Mouse (Mus musculus): Measurements from ENCODE around the gene Dgke. TPM values are rescaled to one million over a fixed set of nuclear protein-coding genes. Genes with fewer than 3 reads are reported as not detected.

The Dgke gene
- polyA plus RNA-seq, 1 experiment = 2.0 TPM

DNA sequence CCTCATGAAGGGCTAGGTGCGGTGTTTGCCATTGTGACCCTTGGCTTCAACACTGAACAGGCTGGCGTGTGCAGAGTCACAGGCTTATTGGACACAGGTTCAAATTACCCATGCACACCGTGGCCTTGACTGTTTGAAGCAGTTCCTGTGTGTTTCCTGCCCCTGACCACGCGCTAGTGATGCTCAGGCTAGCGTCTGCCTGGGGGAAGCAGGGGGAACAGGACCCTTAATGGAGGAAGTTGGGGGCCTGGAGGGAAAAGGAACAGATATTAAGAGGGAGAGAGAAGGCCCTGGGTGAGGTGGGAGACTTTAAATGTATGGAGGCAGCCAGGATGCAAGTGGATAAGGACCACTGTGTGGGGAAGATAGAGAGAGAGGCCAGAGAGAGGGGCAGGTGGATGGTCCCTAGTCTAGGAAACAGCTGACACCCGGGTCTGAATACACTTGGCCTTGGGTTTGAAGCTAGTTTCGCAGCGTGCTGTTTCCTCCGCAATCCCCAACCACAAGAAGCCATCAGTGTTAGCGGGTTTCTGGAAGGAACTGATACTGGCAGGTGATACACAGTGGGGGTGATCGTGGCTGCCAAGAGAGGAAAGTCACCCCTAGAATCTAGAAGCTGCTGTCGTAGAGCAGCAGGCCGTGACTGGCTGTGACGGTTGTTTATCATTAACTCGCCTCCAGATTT lies 12.5 kb upstream of the Dgke start:
- 11% methylated on average over 16 of the region's 16 CpGs for WGBS
- TF ChIP-seq POLR2A (IDR thresholded peaks at IDR 0.05; ENCODE audit: borderline replicate concordance, control insufficient read depth, low read depth, low read length) = no peak
- TF ChIP-seq CTCF (IDR thresholded peaks at IDR 0.05; ENCODE audit: control insufficient read depth, insufficient read depth, low read length) = no peak
- H3K4me1 ChIP-seq (ENCODE audit: control insufficient read depth, insufficient read depth, low read length) = peaks cover 4% of the 10 kb centered on the region; the same call in 1 of the 2 replicates
- peak overlapping the region; percentile 83 for H3K27ac ChIP-seq (ENCODE audit: control insufficient read depth, insufficient read depth, low read depth, low read length, poor library complexity)
- no peak overlapping the region for H3K4me3 ChIP-seq (replicated peaks; ENCODE audit: control insufficient read depth, low read depth, low read length)

DNA sequence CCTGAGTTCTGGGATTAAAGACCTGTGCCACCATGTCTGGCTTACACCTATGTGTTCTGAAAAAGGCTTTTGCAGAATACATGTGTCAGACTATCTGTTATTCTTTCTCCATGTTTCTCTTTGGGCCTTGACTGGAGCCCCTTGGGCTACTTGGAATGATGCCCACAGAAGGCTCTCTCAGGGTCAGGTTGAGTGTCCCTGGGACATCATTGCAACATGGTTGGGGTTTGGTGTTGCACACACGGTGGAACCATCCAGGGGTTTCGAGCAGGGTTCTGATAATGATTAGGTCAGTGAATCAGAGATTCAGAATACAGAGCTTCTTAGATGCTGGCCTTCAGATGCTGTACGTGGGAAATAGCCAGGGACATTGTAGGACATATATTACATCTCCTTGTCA lies 11.7 kb upstream of the Dgke start:
- no peak overlapping the region for H3K4me3 ChIP-seq (replicated peaks; ENCODE audit: control insufficient read depth, low read depth, low read length)
- WGBS = 55% methylated on average over 3 of the region's 3 CpGs
- TF ChIP-seq POLR2A (IDR thresholded peaks at IDR 0.05; ENCODE audit: borderline replicate concordance, control insufficient read depth, low read depth, low read length) = no peak
- TF ChIP-seq CTCF (IDR thresholded peaks at IDR 0.05; ENCODE audit: control insufficient read depth, insufficient read depth, low read length) = no peak
- peaks cover 4% of the 10 kb centered on the region; the same call in 1 of the 2 replicates for H3K4me1 ChIP-seq (ENCODE audit: control insufficient read depth, insufficient read depth, low read length)
- peak overlapping the region; percentile 43; the same call in 1 of the 2 replicates for H3K27ac ChIP-seq (ENCODE audit: control insufficient read depth, insufficient read depth, low read depth, low read length, poor library complexity)

DNA sequence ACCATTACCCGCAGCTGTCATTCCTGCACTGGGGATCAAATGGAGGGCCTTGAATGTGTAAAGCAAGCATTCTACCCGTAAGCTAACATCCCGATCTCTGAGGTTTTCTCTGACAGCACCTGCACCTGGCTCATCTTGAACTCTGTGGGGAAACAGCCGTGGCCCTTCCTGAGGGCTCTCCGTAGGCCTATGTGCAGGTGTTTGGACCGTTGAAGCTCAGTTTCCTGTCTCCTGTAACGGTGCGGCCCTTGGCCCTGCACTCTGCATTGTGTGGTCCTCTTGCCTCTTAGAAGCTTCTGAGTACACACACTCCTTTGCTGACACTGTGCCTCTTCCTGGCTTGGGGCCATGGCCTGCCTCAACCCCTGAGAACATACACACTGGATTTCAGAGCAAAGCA lies 11.0 kb upstream of the Dgke start:
- Histone ChIP-seq H3K27ac (ENCODE audit: control insufficient read depth, insufficient read depth, low read depth, low read length, poor library complexity) (peak overlapping the region; percentile 42), H3K4me1 (ENCODE audit: control insufficient read depth, insufficient read depth, low read length) (peaks cover 4% of the 10 kb centered on the region; the same call in 1 of the 2 replicates), H3K4me3 (replicated peaks; ENCODE audit: control insufficient read depth, low read depth, low read length) (no peak overlapping the region)
- TF ChIP-seq CTCF (IDR thresholded peaks at IDR 0.05; ENCODE audit: control insufficient read depth, insufficient read depth, low read length) (no peak), POLR2A (IDR thresholded peaks at IDR 0.05; ENCODE audit: borderline replicate concordance, control insufficient read depth, low read depth, low read length) (no peak)
- WGBS = 35% methylated on average over 8 of the region's 8 CpGs

DNA sequence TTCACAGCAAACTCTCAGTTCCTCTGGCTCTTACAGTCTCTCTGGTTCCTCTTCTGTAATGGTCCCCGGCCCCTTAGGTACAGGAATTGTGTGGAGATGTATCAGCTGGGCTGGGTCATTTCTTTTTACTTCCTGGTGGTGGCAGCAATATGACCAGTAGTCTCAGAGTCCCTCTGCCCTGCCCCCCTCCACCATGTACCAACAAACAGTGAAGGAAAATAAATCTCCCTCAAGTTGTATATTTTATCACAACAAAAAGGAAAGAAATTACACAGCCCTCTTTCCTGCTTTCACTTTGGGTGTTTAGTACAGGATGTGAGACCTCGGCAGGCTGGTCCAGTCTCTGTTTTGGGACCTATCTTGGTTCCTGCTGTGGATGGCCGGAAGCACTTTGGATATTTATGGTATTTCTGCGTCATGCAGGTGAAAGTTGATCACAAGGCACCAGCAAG lies 9.7 kb upstream of the Dgke start:
- Histone ChIP-seq H3K27ac (ENCODE audit: control insufficient read depth, insufficient read depth, low read depth, low read length, poor library complexity) (peak overlapping the region; percentile 26; the same call in 1 of the 2 replicates), H3K4me3 (replicated peaks; ENCODE audit: control insufficient read depth, low read depth, low read length) (no peak overlapping the region), H3K4me1 (ENCODE audit: control insufficient read depth, insufficient read depth, low read length) (peaks cover 4% of the 10 kb centered on the region; the same call in 1 of the 2 replicates)
- TF ChIP-seq POLR2A (IDR thresholded peaks at IDR 0.05; ENCODE audit: borderline replicate concordance, control insufficient read depth, low read depth, low read length) (no peak), CTCF (IDR thresholded peaks at IDR 0.05; ENCODE audit: control insufficient read depth, insufficient read depth, low read length) (no peak)
- WGBS = 17% methylated on average over 4 of the region's 4 CpGs

DNA sequence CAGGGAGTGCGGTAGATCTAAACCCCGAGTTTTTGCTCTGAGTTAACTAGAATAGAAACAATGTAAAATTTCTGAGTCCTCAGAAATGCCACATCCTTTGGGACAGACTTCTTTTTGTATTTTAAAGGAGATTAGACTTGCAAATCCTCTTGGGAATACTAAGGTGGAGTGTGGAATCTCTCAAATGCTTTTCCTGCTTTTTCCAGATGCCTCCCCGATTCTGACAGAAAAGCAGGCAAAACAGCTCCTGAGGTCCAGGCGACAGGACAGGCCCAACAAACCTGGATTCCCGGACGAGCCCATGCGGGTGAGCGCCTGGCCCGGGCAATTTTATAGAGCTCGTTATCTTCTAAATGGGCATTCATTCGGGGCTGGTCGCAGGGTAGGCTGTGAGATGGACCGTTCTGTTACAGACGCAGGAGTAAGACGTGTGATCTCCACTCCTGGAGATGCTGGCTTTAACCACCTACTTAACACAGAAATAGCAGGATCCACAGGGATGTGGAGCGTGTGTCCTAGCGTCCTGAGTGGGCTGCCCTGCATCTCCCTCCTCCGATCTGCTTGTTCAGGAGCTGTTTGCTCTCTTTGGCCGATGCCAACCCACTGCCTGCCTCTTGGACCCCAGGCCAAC lies 8.2 kb upstream of the Dgke start:
- WGBS = 86% methylated on average over 19 of the region's 19 CpGs
- Histone ChIP-seq H3K4me1 (ENCODE audit: control insufficient read depth, insufficient read depth, low read length) (peaks cover 4% of the 10 kb centered on the region; the same call in 1 of the 2 replicates), H3K4me3 (replicated peaks; ENCODE audit: control insufficient read depth, low read depth, low read length) (no peak overlapping the region), H3K27ac (ENCODE audit: control insufficient read depth, insufficient read depth, low read depth, low read length, poor library complexity) (no peak overlapping the region)
- TF ChIP-seq POLR2A (IDR thresholded peaks at IDR 0.05; ENCODE audit: borderline replicate concordance, control insufficient read depth, low read depth, low read length) = no peak
- TF ChIP-seq CTCF (IDR thresholded peaks at IDR 0.05; ENCODE audit: control insufficient read depth, insufficient read depth, low read length) = no peak

DNA sequence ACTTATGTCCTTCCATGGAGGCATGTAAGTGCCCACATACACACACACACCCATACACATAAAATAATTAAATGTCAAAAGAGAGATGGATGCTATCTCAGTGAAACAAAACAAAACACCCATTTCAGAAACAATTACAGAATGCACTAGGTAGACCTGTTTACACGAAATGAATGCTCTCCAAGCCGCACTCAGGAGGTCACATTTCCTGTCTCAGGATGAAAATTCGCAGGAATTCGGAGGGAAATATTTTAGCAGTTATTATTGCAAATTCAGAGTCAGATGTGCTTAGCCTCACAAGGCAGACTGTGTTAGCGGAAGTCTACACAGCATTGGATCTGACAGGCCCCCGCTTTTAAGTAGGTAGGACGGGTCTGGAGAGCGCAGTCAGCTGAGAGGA lies 6.9 kb upstream of the Dgke start, which contains the start of gene Gm525:
Gene Gm525 (plus strand): TSS at position 301 of the 400 bp plus-strand sequence.
- no peak for TF ChIP-seq POLR2A (IDR thresholded peaks at IDR 0.05; ENCODE audit: borderline replicate concordance, control insufficient read depth, low read depth, low read length)
- no peak for TF ChIP-seq CTCF (IDR thresholded peaks at IDR 0.05; ENCODE audit: control insufficient read depth, insufficient read depth, low read length)
- H3K27ac ChIP-seq (ENCODE audit: control insufficient read depth, insufficient read depth, low read depth, low read length, poor library complexity) = no peak within 1 kb of the TSS
- 81% methylated on average over 8 of the region's 8 CpGs for WGBS
- no peaks in the 10 kb centered on the region; the same call in 1 of the 2 replicates for H3K4me1 ChIP-seq (ENCODE audit: control insufficient read depth, insufficient read depth, low read length)
- H3K4me3 ChIP-seq (replicated peaks; ENCODE audit: control insufficient read depth, low read depth, low read length) = no peak within 1 kb of the TSS

DNA sequence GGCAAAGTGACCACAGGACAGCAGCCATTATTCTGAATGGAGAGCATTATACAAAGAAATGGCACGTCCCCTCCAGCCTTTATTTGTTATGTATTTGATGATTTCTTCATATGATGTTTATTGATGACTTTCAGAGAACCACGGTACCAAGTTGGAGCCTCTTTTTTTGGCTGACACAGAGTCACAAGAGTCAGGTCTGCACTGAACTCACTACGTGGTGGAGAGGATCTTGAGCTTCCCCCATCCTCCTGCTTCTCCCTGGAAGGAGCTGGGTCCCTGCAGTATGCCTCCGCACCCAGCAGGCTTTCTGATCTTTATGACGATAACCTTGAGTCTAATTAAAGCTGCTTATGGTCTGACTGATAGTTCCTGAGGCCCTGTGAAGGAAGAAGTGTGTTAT lies 4.9 kb upstream of the Dgke start:
- H3K4me1 ChIP-seq (ENCODE audit: control insufficient read depth, insufficient read depth, low read length) = no peaks in the 10 kb centered on the region; the same call in 1 of the 2 replicates
- TF ChIP-seq CTCF (IDR thresholded peaks at IDR 0.05; ENCODE audit: control insufficient read depth, insufficient read depth, low read length) (no peak), POLR2A (IDR thresholded peaks at IDR 0.05; ENCODE audit: borderline replicate concordance, control insufficient read depth, low read depth, low read length) (no peak)
- no peak overlapping the region for H3K4me3 ChIP-seq (replicated peaks; ENCODE audit: control insufficient read depth, low read depth, low read length)
- WGBS = 76% methylated on average over 5 of the region's 5 CpGs
- no peak overlapping the region for H3K27ac ChIP-seq (ENCODE audit: control insufficient read depth, insufficient read depth, low read depth, low read length, poor library complexity)

DNA sequence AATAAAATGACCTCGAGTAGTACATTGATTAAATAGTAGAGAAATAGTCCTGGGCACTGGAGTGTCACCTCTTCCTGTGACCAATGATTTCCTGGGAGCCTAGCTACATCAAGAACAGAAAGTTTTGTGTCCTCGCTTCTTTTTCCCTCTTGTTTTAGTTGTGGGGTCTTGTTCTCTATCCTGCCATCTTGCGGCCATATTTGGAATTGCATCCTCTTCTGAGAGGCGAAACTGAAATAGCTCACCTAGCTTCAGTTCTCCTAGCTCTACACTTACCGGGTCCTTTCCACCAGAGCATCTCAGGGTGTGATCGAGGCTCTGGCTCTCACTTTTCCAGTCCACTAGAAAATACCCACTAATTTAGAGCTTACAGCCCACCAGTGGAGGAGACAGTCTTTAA lies 2.7 kb upstream of the Dgke start:
- Histone ChIP-seq H3K4me1 (ENCODE audit: control insufficient read depth, insufficient read depth, low read length) (no peaks in the 10 kb centered on the region), H3K4me3 (replicated peaks; ENCODE audit: control insufficient read depth, low read depth, low read length) (no peak overlapping the region), H3K27ac (ENCODE audit: control insufficient read depth, insufficient read depth, low read depth, low read length, poor library complexity) (no peak overlapping the region)
- TF ChIP-seq CTCF (IDR thresholded peaks at IDR 0.05; ENCODE audit: control insufficient read depth, insufficient read depth, low read length) (no peak), POLR2A (IDR thresholded peaks at IDR 0.05; ENCODE audit: borderline replicate concordance, control insufficient read depth, low read depth, low read length) (no peak)
- 6% methylated on average over 6 of the region's 6 CpGs for WGBS
